Mouse (Mus musculus) neural tube, embryonic 15.5 days (tissue): ENCODE data around the gene Ss18l1. TPM values are rescaled to one million over a fixed set of nuclear protein-coding genes. Genes with fewer than 3 reads are reported as not detected.
A peak's percentile ranks its signal among the peaks of the same experiment; 100 is the strongest.

Experiments used
- ATAC-seq: fragments of 200-750 bp; cut with Nextera tagmentation; 2 replicates; pipeline ENCODE4 v1.8.0; 2017; ENCODE audit warnings: mild to moderate bottlenecking, moderate TSS enrichment, moderate library complexity; ENCODE audit not compliant: low FRiP score
- H3K27ac ChIP-seq: fragments of 300-500 bp; sonication (generic); replicated peaks from 2 replicates; pipeline ENCODE4 v1.5.1; 2015; ENCODE audit warnings: mild to moderate bottlenecking, inconsistent platforms
- H3K27me3 ChIP-seq: fragments of 300-500 bp; sonication (generic); replicated peaks from 2 replicates; pipeline ENCODE4 v1.6.1; 2015; ENCODE audit warnings: inconsistent platforms
- H3K36me3 ChIP-seq: fragments of 300-500 bp; sonication (generic); 2 replicates; pipeline ENCODE4 v1.6.1; 2015; ENCODE audit warnings: inconsistent platforms
- H3K4me1 ChIP-seq: fragments of 300-500 bp; sonication (generic); 2 replicates; pipeline ENCODE4 v1.6.1; 2015; ENCODE audit warnings: inconsistent platforms
- H3K4me2 ChIP-seq: fragments of 300-500 bp; sonication (generic); 2 replicates; pipeline ENCODE4 v1.6.1; 2015; ENCODE audit warnings: inconsistent platforms, mild to moderate bottlenecking, moderate library complexity
- H3K4me3 ChIP-seq: fragments of 300-500 bp; sonication (generic); replicated peaks from 2 replicates; pipeline ENCODE4 v1.5.1; 2015; ENCODE audit warnings: mild to moderate bottlenecking, inconsistent platforms
- H3K9ac ChIP-seq: fragments of 300-500 bp; sonication (generic); replicated peaks from 2 replicates; pipeline ENCODE4 v1.6.1; 2015; ENCODE audit warnings: mild to moderate bottlenecking, inconsistent platforms
- H3K9me3 ChIP-seq: fragments of 300-500 bp; sonication (generic); replicated peaks from 2 replicates; pipeline ENCODE4 v1.6.1; 2016; ENCODE audit warnings: inconsistent platforms
- WGBS: fragments of 180-500 bp; shearing (Covaris S2); methylation state at CpG from one replicate; pipeline ENCODE4 v1.1.7; 2015; ENCODE audit warnings: mixed read lengths; 5-methylcytosine and 5-hydroxymethylcytosine counted together
- polyA plus RNA-seq: library from polyadenylated mRNA; unstranded; fragments of >200 nt; fragmentation: Nextera tagmentation; extraction: Ambion mirVana; gene quantifications from 2 replicates; pipeline ENCODE4 v1.2.1, GENCODE M21; 2015

Gene Ss18l1
- polyA plus RNA-seq, 1 experiment from 2014 or later: 49.9 TPM

DNA sequence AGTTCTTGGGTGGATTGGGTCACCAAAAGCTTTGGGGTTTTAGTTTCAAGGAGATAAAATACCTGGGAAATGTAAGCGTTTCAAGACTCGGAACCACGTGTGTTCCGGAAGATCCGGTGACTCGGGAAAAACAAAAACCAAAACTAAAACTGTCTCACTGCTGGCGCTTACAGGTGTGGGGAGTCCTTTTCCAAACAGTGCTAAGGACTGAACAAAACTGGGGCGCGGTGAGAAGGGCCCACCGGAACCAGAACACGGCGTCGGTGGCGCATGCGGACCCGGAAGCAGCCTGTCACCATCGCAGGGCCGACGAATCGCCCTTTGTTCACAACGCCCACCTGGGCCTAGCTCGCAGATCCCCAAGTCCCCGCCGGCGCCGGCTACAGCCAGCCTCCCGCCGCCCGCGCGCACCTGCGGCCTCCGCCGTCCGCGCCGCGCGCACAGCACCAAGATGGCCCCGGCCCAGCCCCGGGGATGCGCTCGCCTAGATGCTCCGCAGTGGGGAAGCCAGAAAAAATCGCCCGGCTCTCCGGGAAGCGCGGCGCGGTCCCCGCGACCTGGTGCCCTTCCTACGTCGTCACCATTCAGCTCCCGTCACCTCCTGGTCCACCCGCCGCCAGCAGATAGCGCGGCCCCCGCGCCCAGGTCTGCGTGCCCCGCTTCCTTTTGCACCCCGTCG is 593 bp upstream of the Ss18l1 start:
- peak overlapping the region; percentile 97 for H3K9ac ChIP-seq
- peak overlapping the region; percentile 98 for H3K4me3 ChIP-seq
- H3K27ac ChIP-seq: peak overlapping the region; percentile 98
- H3K36me3 ChIP-seq: peaks cover 29% of the 10 kb centered on the region
- peak overlapping the region; percentile 83 for H3K4me2 ChIP-seq
- H3K4me1 ChIP-seq: peaks cover 50% of the 10 kb centered on the region
- under 1% methylated on average over 66 of the region's 66 CpGs for WGBS
- ATAC-seq: peak; percentile 60
- H3K9me3 ChIP-seq: no peaks in the 10 kb centered on the region
- H3K27me3 ChIP-seq: no peaks in the 10 kb centered on the region

DNA sequence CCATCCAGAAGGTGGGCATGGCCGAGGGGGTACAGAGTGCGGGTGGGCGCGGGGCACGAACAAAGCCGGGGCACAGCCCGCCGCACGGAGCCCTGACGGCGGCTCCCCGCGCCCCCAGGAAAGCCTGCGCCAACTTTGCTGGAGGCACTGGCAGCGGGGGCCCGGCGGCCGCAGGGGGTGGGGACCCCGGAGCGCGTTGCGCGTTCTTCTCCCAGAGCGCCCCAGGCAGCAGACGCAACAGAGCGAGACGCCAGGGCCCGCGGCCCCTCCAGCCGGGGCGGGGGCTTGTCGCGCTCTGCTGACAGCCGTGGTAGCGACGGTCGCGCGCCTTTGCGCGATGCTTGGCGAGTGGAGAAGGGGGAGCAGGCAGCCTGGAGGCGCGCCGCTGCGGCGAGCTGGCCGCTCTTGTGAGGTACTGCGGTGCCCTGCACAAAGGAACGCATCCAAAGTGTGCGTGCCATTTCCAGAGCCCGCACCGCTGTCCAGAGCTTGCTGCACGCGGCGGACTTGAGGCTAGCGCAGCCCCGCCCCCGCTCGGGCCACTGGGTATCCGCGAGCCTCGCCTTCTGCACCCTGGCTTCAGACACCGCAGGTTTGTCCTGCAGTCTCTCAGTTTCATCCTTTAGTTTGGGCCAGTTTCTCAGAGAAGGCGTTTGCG is 678 bp downstream of the Ss18l1 start:
- Histone ChIP-seq H3K4me1 (peaks cover 50% of the 10 kb centered on the region), H3K9me3 (no peaks in the 10 kb centered on the region), H3K9ac (peak overlapping the region; percentile 97), H3K36me3 (peaks cover 16% of the 10 kb centered on the region), H3K4me3 (peak overlapping the region; percentile 98), H3K4me2 (peak overlapping the region; percentile 83), H3K27me3 (no peaks in the 10 kb centered on the region), H3K27ac (peak overlapping the region; percentile 98)
- under 1% methylated on average over 63 of the region's 66 CpGs for WGBS
- ATAC-seq: peak; percentile 61

DNA sequence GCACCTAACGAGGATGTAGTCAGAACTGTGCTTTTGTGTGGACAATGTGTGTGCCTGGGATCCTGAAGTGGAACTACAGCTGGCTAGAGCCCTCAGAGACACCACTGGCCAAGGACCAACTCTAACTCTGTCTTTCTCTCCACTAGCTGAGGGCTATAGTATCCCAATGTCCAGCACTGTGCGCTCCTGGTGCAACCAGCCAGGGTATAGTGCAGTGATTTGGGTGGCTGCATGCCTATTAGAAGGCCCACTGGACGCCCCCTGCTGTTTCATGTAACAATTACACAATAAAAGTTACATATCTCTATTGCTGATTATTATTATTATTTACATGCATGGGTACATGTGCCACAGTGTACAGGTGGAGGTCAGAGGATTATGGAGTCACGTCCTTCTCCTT is 3.0 kb downstream of the Ss18l1 start:
- Histone ChIP-seq H3K36me3 (0 out of 2 replicates have a peak, but pooled peaks cover 5% of the 10 kb centered on the region), H3K9me3 (no peaks in the 10 kb centered on the region), H3K4me2 (no peak overlapping the region), H3K4me1 (peaks cover 40% of the 10 kb centered on the region), H3K27ac (no peak overlapping the region), H3K4me3 (no peak overlapping the region), H3K27me3 (no peaks in the 10 kb centered on the region), H3K9ac (no peak overlapping the region)
- whole genome bisulfite sequencing: 60% methylated on average over 4 of the region's 4 CpGs
- no peak for ATAC-seq

DNA sequence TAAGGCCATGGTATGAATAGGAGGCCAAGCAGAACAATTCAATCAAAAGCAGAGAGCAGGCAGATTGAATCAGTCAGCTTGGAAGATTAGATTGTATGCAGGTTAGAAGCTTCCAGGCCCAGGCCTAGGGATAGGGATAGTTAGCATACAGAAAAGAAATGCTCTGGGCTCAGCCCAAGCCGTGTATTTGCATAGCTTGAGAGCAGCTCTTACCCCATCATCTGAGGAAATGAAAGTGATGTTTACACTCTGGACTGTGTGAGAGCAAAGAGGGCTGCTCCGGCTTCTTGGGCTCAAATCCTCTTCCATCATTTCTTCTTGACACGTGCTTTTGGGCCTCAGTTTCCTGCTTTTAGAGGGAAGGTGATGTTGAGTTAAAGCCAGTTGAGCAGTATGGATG is 5.3 kb downstream of the Ss18l1 start:
- Histone ChIP-seq H3K4me3 (no peak overlapping the region), H3K4me2 (no peak overlapping the region), H3K9me3 (no peaks in the 10 kb centered on the region), H3K4me1 (peaks cover 39% of the 10 kb centered on the region), H3K27me3 (no peaks in the 10 kb centered on the region), H3K36me3 (peaks cover 9% of the 10 kb centered on the region; the same call in 1 of the 2 replicates), H3K9ac (no peak overlapping the region), H3K27ac (no peak overlapping the region)
- WGBS: 98% methylated on average over 3 of the region's 3 CpGs
- ATAC-seq: no peak

DNA sequence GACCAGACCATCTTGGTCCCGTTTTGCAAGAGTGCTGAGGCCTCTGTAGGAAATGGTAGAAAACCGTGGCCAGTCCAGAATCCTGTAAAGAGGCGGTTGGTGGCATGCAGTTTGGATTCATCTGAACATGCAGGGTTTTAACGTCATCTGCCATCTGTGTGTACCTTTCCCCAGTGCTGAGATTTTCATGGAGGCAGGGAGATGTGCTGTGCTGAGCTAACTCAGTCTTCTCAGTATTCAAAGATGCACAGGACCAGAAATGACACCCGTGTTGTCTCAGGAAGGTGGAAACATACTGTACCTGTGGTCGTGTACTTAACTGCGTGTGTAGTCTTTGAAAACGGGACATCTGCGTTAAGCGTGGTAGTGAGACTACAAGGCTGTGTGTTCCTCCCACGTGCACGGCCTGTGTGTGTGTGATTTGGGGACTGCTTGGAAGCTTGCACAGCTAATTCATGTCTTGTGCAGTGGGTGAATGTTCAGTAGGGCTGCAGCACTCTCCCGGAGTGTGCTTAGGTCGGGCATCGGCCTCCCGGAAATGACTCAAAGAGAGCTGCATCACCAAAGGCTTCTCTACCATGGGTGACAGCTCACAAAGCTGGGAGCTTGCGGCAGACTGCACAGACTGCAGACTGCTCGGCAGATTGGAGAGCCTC is 5.8 kb downstream of the Ss18l1 start:
- Histone ChIP-seq H3K4me1 (peaks cover 39% of the 10 kb centered on the region), H3K36me3 (peaks cover 15% of the 10 kb centered on the region), H3K27me3 (no peaks in the 10 kb centered on the region), H3K9ac (no peak overlapping the region), H3K9me3 (no peaks in the 10 kb centered on the region), H3K27ac (no peak overlapping the region), H3K4me2 (no peak overlapping the region), H3K4me3 (no peak overlapping the region)
- WGBS: 96% methylated on average over 18 of the region's 18 CpGs
- ATAC-seq: no peak

DNA sequence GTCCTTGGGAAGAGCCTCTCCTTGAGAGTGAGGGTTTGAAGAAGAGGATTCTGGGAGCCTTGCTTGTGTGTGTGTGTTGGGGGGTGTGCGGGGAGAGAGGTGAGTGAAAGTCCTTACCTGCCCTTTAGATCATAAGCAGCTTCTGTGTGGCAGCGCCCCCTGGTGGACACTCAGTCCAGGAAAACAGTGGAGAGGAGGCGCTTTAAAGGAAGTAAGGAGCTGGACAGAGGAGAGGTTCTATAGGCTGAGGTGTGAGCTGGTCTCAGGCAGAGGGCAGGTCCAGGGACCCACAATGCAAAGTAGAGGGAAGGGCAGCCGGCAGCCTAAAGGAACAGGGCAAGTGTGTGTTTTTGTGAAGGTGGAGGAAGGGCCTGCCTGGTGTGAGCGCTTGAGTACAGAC is 8.7 kb downstream of the Ss18l1 start:
- Histone ChIP-seq H3K4me1 (peaks cover 12% of the 10 kb centered on the region), H3K4me2 (no peak overlapping the region), H3K9ac (no peak overlapping the region), H3K9me3 (no peaks in the 10 kb centered on the region), H3K36me3 (peaks cover 43% of the 10 kb centered on the region), H3K4me3 (no peak overlapping the region), H3K27me3 (no peaks in the 10 kb centered on the region), H3K27ac (no peak overlapping the region)
- 25% methylated on average over 5 of the region's 5 CpGs for WGBS
- ATAC-seq: peak; percentile 65; the same call in 1 of the 2 replicates

DNA sequence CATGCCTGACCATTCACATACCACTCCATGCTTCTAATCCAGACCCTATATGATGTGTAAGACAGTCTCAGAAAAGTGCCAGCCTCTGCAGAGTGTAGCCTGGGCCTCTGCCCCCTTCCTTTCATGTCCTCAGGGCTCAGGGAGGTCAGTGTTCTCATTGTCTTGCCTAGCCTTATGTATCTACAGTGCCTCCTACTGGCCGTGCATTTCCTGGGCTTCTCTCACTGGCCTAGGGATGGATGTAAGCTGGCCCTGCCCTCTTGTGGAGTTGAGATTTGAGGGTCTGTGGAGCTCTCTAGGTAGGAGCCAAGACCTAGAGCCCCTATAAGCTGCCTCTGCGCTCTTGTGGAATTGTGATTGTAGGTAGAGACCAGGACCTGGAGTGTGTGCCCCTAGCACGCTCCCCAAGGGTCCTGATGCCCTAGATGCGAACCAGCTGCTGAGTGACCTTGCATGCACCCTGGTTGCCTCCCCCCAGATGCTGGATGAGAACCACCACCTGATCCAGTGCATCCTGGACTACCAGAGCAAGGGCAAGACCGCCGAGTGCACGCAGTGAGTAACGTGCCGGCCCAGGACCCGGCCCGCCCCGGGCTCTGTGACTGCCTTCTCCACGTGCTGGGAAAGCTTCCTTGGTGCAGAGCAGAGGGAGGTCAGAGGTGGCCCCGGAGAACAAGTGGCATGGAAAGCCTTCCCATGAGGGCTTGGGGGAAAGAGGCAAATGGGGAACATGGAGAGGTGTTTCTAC is 9.9 kb downstream of the Ss18l1 start:
- no peak overlapping the region for H3K4me2 ChIP-seq
- 90% methylated on average over 14 of the region's 14 CpGs for WGBS
- no peak overlapping the region; the same call in 1 of the 2 replicates for H3K27ac ChIP-seq
- peaks cover 11% of the 10 kb centered on the region for H3K4me1 ChIP-seq
- H3K9ac ChIP-seq: no peak overlapping the region
- H3K9me3 ChIP-seq: no peaks in the 10 kb centered on the region
- H3K27me3 ChIP-seq: no peaks in the 10 kb centered on the region
- H3K4me3 ChIP-seq: no peak overlapping the region
- peaks cover 49% of the 10 kb centered on the region for H3K36me3 ChIP-seq
- ATAC-seq: no peak

DNA sequence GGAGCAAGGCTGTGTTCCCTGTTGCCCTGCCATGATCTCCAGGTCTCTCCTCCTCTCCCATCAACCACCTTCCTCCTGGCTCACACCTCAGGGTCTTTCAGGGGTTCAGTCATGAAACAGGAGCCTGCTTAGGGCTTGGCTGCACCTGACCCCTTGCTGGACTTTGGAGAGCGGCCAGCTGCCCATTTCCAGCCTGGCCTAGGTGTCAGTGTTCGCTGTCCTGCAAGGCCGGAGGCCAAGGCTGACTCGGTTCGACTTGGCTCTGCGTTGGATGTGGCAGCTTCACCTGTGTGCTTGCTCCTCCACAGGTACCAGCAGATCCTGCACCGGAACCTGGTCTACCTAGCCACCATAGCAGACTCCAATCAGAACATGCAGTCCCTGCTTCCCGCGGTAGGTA is 10.7 kb downstream of the Ss18l1 start:
- H3K9me3 ChIP-seq: no peaks in the 10 kb centered on the region
- no peak overlapping the region for H3K4me3 ChIP-seq
- H3K9ac ChIP-seq: no peak overlapping the region
- H3K27me3 ChIP-seq: no peaks in the 10 kb centered on the region
- peaks cover 57% of the 10 kb centered on the region for H3K36me3 ChIP-seq
- H3K4me1 ChIP-seq: peaks cover 11% of the 10 kb centered on the region
- 97% methylated on average over 9 of the region's 9 CpGs for WGBS
- no peak overlapping the region for H3K27ac ChIP-seq
- H3K4me2 ChIP-seq: no peak overlapping the region
- ATAC-seq: no peak

DNA sequence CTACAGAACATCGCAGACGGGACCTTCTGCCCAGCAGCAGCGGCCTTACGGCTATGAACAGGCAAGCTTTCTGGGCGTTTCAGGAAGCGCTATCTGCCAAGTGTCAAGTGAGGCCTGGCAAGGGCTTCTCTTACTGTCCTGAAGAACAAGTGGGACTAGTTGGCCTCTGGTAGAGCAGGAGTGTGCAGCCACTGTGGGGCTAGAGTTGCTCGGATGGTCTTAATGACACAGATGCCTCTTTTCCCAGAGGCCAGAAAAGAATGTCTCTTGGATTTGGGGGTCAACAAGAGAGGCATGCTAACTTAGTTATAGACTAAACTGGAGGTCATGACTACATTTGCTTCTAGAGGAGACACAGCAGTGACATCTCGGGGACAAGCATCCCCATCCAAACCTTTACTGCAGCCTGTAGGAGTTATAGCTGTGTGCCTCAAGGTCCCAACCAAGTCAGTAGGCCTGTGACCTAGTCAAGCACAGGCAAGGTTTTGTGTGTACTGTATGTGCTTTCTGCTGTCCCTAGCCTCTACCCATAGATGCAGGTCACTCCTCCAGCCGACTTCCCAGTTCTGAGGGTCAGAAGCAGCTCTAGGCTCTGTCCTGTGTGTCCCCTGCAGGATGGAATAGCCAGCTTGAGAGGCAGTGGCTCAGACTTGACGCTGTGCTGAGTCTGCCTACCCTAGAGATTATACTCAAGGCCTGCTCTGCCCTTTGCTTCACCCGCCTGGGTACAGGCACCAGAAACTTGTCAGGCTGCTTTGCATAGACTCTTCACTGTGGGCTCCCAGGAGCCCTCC is 21.2 kb downstream of the Ss18l1 start:
- Histone ChIP-seq H3K36me3 (peaks cover 72% of the 10 kb centered on the region), H3K27ac (no peak overlapping the region)

DNA sequence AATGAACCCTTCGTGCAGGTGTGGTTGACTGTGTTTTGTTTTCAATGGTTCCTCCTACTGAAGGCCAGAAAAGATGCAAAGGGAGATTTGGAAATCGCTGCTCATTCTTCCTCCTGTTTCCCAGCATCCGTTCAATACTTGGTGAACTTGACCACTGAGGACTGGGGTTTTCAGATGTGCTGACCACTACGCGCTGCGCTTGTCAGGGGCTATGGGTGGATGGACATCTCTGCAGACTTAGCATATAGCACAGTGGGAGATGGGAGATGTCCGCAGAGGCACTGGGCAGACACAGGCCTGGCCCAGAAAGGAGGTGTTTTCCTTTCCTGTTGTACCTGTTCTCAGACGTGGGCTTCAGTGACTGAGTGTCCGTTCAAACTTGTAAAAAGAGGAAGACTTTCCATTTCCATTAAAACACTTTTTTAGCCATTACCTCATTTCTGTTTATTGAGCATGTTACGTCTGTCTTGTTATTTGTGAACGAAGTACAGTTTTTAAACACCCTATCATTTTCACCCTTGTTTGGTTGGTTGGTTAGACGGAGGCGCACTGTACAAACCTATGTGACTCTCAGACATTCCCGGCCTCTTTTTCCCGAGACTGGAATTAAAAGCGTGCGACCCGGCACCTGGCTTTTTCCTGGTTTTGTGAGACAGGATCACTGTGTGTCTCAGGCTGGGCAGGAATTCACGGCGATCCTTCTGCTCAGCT is 27.6 kb downstream of the Ss18l1 start:
- Histone ChIP-seq H3K4me2 (peak overlapping the region; percentile 94), H3K27me3 (no peaks in the 10 kb centered on the region), H3K4me3 (peak overlapping the region; percentile 76), H3K4me1 (peaks cover 20% of the 10 kb centered on the region), H3K27ac (peak overlapping the region; percentile 95), H3K9me3 (no peaks in the 10 kb centered on the region), H3K36me3 (peaks cover 21% of the 10 kb centered on the region), H3K9ac (peak overlapping the region; percentile 76)
- WGBS: 34% methylated on average over 20 of the region's 20 CpGs
- ATAC-seq: peak; percentile 72; the same call in 1 of the 2 replicates

More for the DNA sequence above, 21.2 kb downstream of the Ss18l1 start:
- Histone ChIP-seq H3K4me2 (no peak overlapping the region), H3K27me3 (no peaks in the 10 kb centered on the region), H3K9me3 (no peaks in the 10 kb centered on the region), H3K9ac (no peak overlapping the region), H3K4me1 (no peaks in the 10 kb centered on the region), H3K4me3 (no peak overlapping the region)
- WGBS: 96% methylated on average over 11 of the region's 11 CpGs
- no peak for ATAC-seq
